Mouse (Mus musculus) lung, postnatal 0 days (tissue): ENCODE data around the gene Brd7. TPM values are rescaled to one million over a fixed set of nuclear protein-coding genes. Genes with fewer than 3 reads are reported as not detected.
A peak's percentile ranks its signal among the peaks of the same experiment; 100 is the strongest.

Source experiments
- ATAC-seq: fragments of 200-750 bp; cut with Nextera tagmentation; 2 replicates; pipeline ENCODE4 v1.8.0; 2017; ENCODE audit warnings: moderate library complexity
- DNase-seq: peaks from one replicate; pipeline ENCODE4 v3.0.0-alpha.2; 2016; ENCODE audit warnings: low spot score
- H3K27ac ChIP-seq: fragments of 300-500 bp; sonication (generic); 2 replicates; pipeline ENCODE4 v1.5.1; 2014; ENCODE audit warnings: antibody characterized with exemption, mild to moderate bottlenecking, low read length, mixed read lengths
- H3K27me3 ChIP-seq: fragments of 300-500 bp; sonication (generic); replicated peaks from 2 replicates; pipeline ENCODE4 v1.6.1; 2014; ENCODE audit warnings: low read length, mixed read lengths; ENCODE audit not compliant: insufficient read depth
- H3K36me3 ChIP-seq: fragments of 300-500 bp; sonication (generic); 2 replicates; pipeline ENCODE4 v1.6.1; 2014; ENCODE audit warnings: low read length, mixed read lengths; ENCODE audit not compliant: insufficient read depth
- H3K4me1 ChIP-seq: fragments of 300-500 bp; sonication (generic); 2 replicates; pipeline ENCODE4 v1.6.1; 2014; ENCODE audit warnings: antibody characterized with exemption, low read depth, low read length, mixed read lengths; ENCODE audit not compliant: insufficient read depth
- H3K4me2 ChIP-seq: fragments of 300-500 bp; sonication (generic); replicated peaks from 2 replicates; pipeline ENCODE4 v1.6.1; 2014; ENCODE audit warnings: low read depth, mild to moderate bottlenecking, low read length, moderate library complexity, mixed read lengths
- H3K4me3 ChIP-seq: fragments of 300-500 bp; sonication (generic); 2 replicates; pipeline ENCODE4 v1.5.1; 2014; ENCODE audit warnings: low read depth, low read length
- H3K9ac ChIP-seq: fragments of 300-500 bp; sonication (generic); replicated peaks from 2 replicates; pipeline ENCODE4 v1.6.1; 2014; ENCODE audit warnings: low read depth, mild to moderate bottlenecking
- H3K9me3 ChIP-seq: fragments of 300-500 bp; sonication (generic); 2 replicates; pipeline ENCODE4 v1.6.1; 2016; ENCODE audit warnings: low read length, mixed read lengths
- CTCF ChIP-seq: IDR thresholded peaks from 2 replicates; pipeline ENCODE4 v1.5.1; 2016; ENCODE audit warnings: antibody characterized with exemption, mild to moderate bottlenecking
- EP300 ChIP-seq: IDR thresholded peaks from 2 replicates; pipeline ENCODE4 v1.6.1; 2016; ENCODE audit warnings: antibody characterized with exemption, mild to moderate bottlenecking, control low read depth
- WGBS: fragments of 180-500 bp; shearing (Covaris S2); extraction: QIAGEN DNeasy Blood & Tissue Kit; methylation state at CpG from one replicate; pipeline ENCODE4 v1.1.7; 2014; 5-methylcytosine and 5-hydroxymethylcytosine counted together
- polyA plus RNA-seq: library from polyadenylated mRNA; unstranded; fragments of >200 nt; fragmentation: Nextera tagmentation; extraction: Ambion mirVana; gene quantifications from 2 replicates; pipeline ENCODE4 v1.2.1, GENCODE M21; 2015

Gene Brd7
- polyA plus RNA-seq, 1 experiment from 2014 or later = 116 TPM

GRCm38 (mm10) chr8:88283243-88284115, 78.5 kb downstream of the Brd7 start:
- no peak overlapping the region for H3K4me3 ChIP-seq
- no peaks in the 10 kb centered on the region for H3K36me3 ChIP-seq
- no peak for DNase-seq
- TF ChIP-seq EP300 (no peak), CTCF (no peak)
- H3K4me2 ChIP-seq = no peak overlapping the region
- ATAC-seq = no peak
- H3K9ac ChIP-seq = no peak overlapping the region
- H3K9me3 ChIP-seq = no peaks in the 10 kb centered on the region
- H3K27me3 ChIP-seq = no peaks in the 10 kb centered on the region
- H3K27ac ChIP-seq = no peak overlapping the region
- peaks cover 9% of the 10 kb centered on the region; the same call in 1 of the 2 replicates for H3K4me1 ChIP-seq
- WGBS = 78% methylated on average over 13 of the region's 13 CpGs

- H3K4me2 ChIP-seq = no peak overlapping the region
- H3K27ac ChIP-seq = no peak overlapping the region
- H3K9me3 ChIP-seq = no peaks in the 10 kb centered on the region
- DNase-seq = peak; percentile 84
- TF ChIP-seq CTCF = no peak
- peak; percentile 43; the same call in 1 of the 2 replicates for TF ChIP-seq EP300
- no peak overlapping the region for H3K4me3 ChIP-seq
- no peak overlapping the region for H3K9ac ChIP-seq
- 29% methylated on average over 7 of the region's 8 CpGs for WGBS
- H3K36me3 ChIP-seq = no peaks in the 10 kb centered on the region
- peak; percentile 52 for ATAC-seq
- H3K27me3 ChIP-seq = no peaks in the 10 kb centered on the region
- peaks cover 9% of the 10 kb centered on the region; the same call in 1 of the 2 replicates for H3K4me1 ChIP-seq
These were observed 79.3 kb downstream of the Brd7 start for GRCm38 (mm10) chr8:88282684-88283083.

Other genes starting within 250 kb of the Brd7 start
- 45.8 and 46.4 TPM in 2 replicates for gene Cnep1r1, start 243.4 kb downstream of the Brd7 start, polyA plus RNA-seq
- gene Heatr3, start 224.3 kb downstream of the Brd7 start, polyA plus RNA-seq = 12.9 and 13.5 TPM in 2 replicates
- 6.5 and 6.7 TPM in 2 replicates for gene Tent4b, start 163.0 kb downstream of the Brd7 start, polyA plus RNA-seq
- gene Adcy7, start 89.8 kb downstream of the Brd7 start, polyA plus RNA-seq = 16.5 and 17.6 TPM in 2 replicates
- gene Nkd1, start 159.2 kb upstream of the Brd7 start, polyA plus RNA-seq = 113 and 123 TPM in 2 replicates